Mouse (Mus musculus): ENCODE results near the gene Eml4.

Eml4 gene

GRCm38 (mm10) chr17:83344226-83344625 lies 6.5 kb upstream of the Eml4 start:
- no peak for DNase-seq

- DNase-seq = no peak
Measured at GRCm38 (mm10) chr17:83348056-83348822, 2.5 kb upstream of the Eml4 start.

- peak; percentile 48 to 65 for DNase-seq
Measured at GRCm38 (mm10) chr17:83351119-83351531, 394 bp downstream of the Eml4 start.

- peak in 1 of 2 experiments; percentile 11 for DNase-seq
Measured at GRCm38 (mm10) chr17:83351601-83352413, 1.1 kb downstream of the Eml4 start.

GRCm38 (mm10) chr17:83352456-83352855 lies 1.7 kb downstream of the Eml4 start:
- DNase-seq = no peak

GRCm38 (mm10) chr17:83353011-83353410 lies 2.3 kb downstream of the Eml4 start:
- DNase-seq = no peak

GRCm38 (mm10) chr17:83353460-83353859 lies 2.7 kb downstream of the Eml4 start:
- no peak for DNase-seq

- no peak for DNase-seq
Measured at GRCm38 (mm10) chr17:83355481-83355880, 4.8 kb downstream of the Eml4 start.

- no peak for DNase-seq
Measured at GRCm38 (mm10) chr17:83359934-83360333, 9.2 kb downstream of the Eml4 start.

- no peak for DNase-seq
Measured at GRCm38 (mm10) chr17:83360796-83361566, 10.2 kb downstream of the Eml4 start.

GRCm38 (mm10) chr17:83363081-83363480 lies 12.3 kb downstream of the Eml4 start:
- no peak for DNase-seq

GRCm38 (mm10) chr17:83364296-83364695 lies 13.6 kb downstream of the Eml4 start:
- no peak for DNase-seq

- no peak for DNase-seq
Measured at GRCm38 (mm10) chr17:83365130-83365529, 14.4 kb downstream of the Eml4 start.

GRCm38 (mm10) chr17:83365614-83366355 lies 15.1 kb downstream of the Eml4 start:
- no peak for DNase-seq

- DNase-seq = no peak
Measured at GRCm38 (mm10) chr17:83367387-83367786, 16.7 kb downstream of the Eml4 start.

- no peak for DNase-seq
Measured at GRCm38 (mm10) chr17:83374123-83374522, 23.4 kb downstream of the Eml4 start.

- DNase-seq = no peak
Measured at GRCm38 (mm10) chr17:83375848-83376247, 25.1 kb downstream of the Eml4 start.

- DNase-seq = no peak
Measured at GRCm38 (mm10) chr17:83376801-83377200, 26.1 kb downstream of the Eml4 start.

- DNase-seq = no peak
Measured at GRCm38 (mm10) chr17:83377755-83378443, 27.2 kb downstream of the Eml4 start.

GRCm38 (mm10) chr17:83378444-83378762 lies 27.7 kb downstream of the Eml4 start:
- DNase-seq = no peak

- no peak for DNase-seq
Measured at GRCm38 (mm10) chr17:83379366-83379765, 28.6 kb downstream of the Eml4 start.

GRCm38 (mm10) chr17:83379791-83380190 lies 29.1 kb downstream of the Eml4 start:
- no peak for DNase-seq
